In the genomic region with DNA sequence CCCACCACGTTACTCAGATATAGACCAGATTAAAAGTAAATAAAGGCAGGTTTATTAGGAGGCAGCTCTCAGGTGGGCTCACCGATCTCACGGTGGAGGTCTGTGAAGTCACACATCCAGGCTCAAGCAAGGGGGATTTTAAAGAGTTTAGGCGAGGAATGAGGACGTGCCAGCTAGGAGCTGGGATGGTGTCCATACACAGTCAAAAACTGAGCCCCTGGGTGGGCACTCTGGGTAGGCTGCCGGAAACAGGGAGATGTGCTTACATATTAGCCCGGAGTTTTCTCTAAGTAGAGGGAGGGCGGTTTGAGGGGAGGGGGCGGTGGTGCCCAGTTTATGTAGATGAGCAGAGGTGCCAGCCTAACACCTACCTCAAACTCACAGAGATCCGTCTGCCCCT, we compare ENCODE assay signal across 7 mouse cellular contexts. TPM values are rescaled to one million over a fixed set of nuclear protein-coding genes. Genes with fewer than 3 reads are reported as not detected.
DNase-seq lines count a peak whose midpoint lies in the region; ATAC-seq and TF ChIP-seq lines count a peak whose summit lies in the region.

No protein-coding gene starts in this region.

- H3K4me2 ChIP-seq in lung, embryonic 15.5 days, result peak overlapping the region; percentile 93
- peak overlapping the region; percentile 85 for H3K4me2 ChIP-seq in forebrain, embryonic 13.5 days
- H3K4me2 ChIP-seq in limb, embryonic 11.5 days (ENCODE audit: low read depth, severe bottlenecking), result peak overlapping the region; percentile 89

- H3K9ac ChIP-seq in lung, embryonic 15.5 days, result peak overlapping the region; percentile 83
- H3K9ac ChIP-seq in forebrain, embryonic 13.5 days, result peak overlapping the region; percentile 83
- no peak overlapping the region for H3K9ac ChIP-seq in limb, embryonic 11.5 days (ENCODE audit: low read length)

- TF ChIP-seq POLR2A in small intestine, adult 2 months (IDR thresholded peaks at IDR 0.05; ENCODE audit: low read depth, low read length), result no peak

- 35% methylated on average over 10 of the region's 10 CpGs for WGBS in lung, embryonic 15.5 days
- WGBS in forebrain, embryonic 13.5 days, result 62% methylated on average over 10 of the region's 10 CpGs
- WGBS in limb, embryonic 11.5 days, result 42% methylated on average over 10 of the region's 10 CpGs
- WGBS in small intestine, adult 2 months, result 31% methylated on average over 10 of the region's 10 CpGs

- no peak for ATAC-seq in lung, embryonic 15.5 days (ENCODE audit: borderline replicate concordance, extremely low read depth, low FRiP score, low TSS enrichment)
- peak; percentile 13 for ATAC-seq in forebrain, embryonic 13.5 days
- ATAC-seq in limb, embryonic 11.5 days (ENCODE audit: insufficient number of reproducible peaks, low FRiP score, low TSS enrichment, low read depth), result no peak

- H3K27ac ChIP-seq in lung, embryonic 15.5 days, result no peak overlapping the region
- no peak overlapping the region for H3K27ac ChIP-seq in forebrain, embryonic 13.5 days
- no peak overlapping the region for H3K27ac ChIP-seq in limb, embryonic 11.5 days (replicated peaks; ENCODE audit: low read depth, low read length)
- H3K27ac ChIP-seq in small intestine, adult 2 months (ENCODE audit: insufficient read depth, low read depth, low read length), result peak overlapping the region; percentile 65; the same call in 1 of the 2 replicates

- H3K27me3 ChIP-seq in lung, embryonic 15.5 days, result peaks cover 9% of the 10 kb centered on the region; the same call in 1 of the 2 replicates
- no peaks in the 10 kb centered on the region for H3K27me3 ChIP-seq in forebrain, embryonic 13.5 days
- H3K27me3 ChIP-seq in limb, embryonic 11.5 days (ENCODE audit: control insufficient read depth, insufficient read depth, low read length), result peaks cover 8% of the 10 kb centered on the region; the same call in 1 of the 2 replicates
- H3K27me3 ChIP-seq in small intestine, adult 2 months (ENCODE audit: control insufficient read depth, insufficient read depth, low read length), result no peaks in the 10 kb centered on the region

- peaks cover 24% of the 10 kb centered on the region; the same call in 1 of the 2 replicates for H3K4me1 ChIP-seq in lung, embryonic 15.5 days
- H3K4me1 ChIP-seq in forebrain, embryonic 13.5 days, result peaks cover 21% of the 10 kb centered on the region
- 0 out of 2 replicates have a peak, but pooled peaks cover 2% of the 10 kb centered on the region for H3K4me1 ChIP-seq in limb, embryonic 11.5 days (ENCODE audit: control insufficient read depth, insufficient read depth, low read length)
- peaks cover 3% of the 10 kb centered on the region for H3K4me1 ChIP-seq in small intestine, adult 2 months (ENCODE audit: control insufficient read depth, insufficient read depth, insufficient read length, low read length)

- H3K36me3 ChIP-seq in lung, embryonic 15.5 days, result no peaks in the 10 kb centered on the region
- no peaks in the 10 kb centered on the region for H3K36me3 ChIP-seq in forebrain, embryonic 13.5 days (ENCODE audit: poor library complexity, severe bottlenecking)
- H3K36me3 ChIP-seq in limb, embryonic 11.5 days (ENCODE audit: control insufficient read depth, insufficient read depth, low read length), result no peaks in the 10 kb centered on the region
- no peaks in the 10 kb centered on the region for H3K36me3 ChIP-seq in small intestine, adult 2 months (ENCODE audit: control insufficient read depth, insufficient read depth, low read length)

- no peak for TF ChIP-seq CTCF in small intestine, adult 2 months (IDR thresholded peaks at IDR 0.05; ENCODE audit: extremely low read depth, insufficient read length, insufficient replicate concordance, low read depth, low read length)

- DNase-seq in lung, postnatal 25 days (ENCODE audit: low spot score), result no peak
- no peak for DNase-seq in limb, embryonic 11.5 days (ENCODE audit: low spot score)
- DNase-seq in cerebellum, adult 11 months, result no peak
- DNase-seq in embryo, embryonic 9.5 days (ENCODE audit: extremely low spot score), result no peak

- H3K4me3 ChIP-seq in lung, embryonic 15.5 days, result peak overlapping the region; percentile 83
- peak overlapping the region; percentile 56 for H3K4me3 ChIP-seq in forebrain, embryonic 13.5 days
- H3K4me3 ChIP-seq in limb, embryonic 11.5 days (ENCODE audit: low read depth, low read length), result no peak overlapping the region; the same call in 1 of the 2 replicates
- H3K4me3 ChIP-seq in small intestine, adult 2 months (ENCODE audit: low read depth, low read length), result peak overlapping the region; percentile 75

- no peaks in the 10 kb centered on the region for H3K9me3 ChIP-seq in lung, embryonic 15.5 days
- no peaks in the 10 kb centered on the region for H3K9me3 ChIP-seq in forebrain, embryonic 13.5 days (replicated peaks)
- no peaks in the 10 kb centered on the region for H3K9me3 ChIP-seq in limb, embryonic 11.5 days (ENCODE audit: control insufficient read depth, low read length)

RNA-seq across cellular contexts. Expression of a gene that starts 0.8 kb away (rescaled TPM):
- polyA plus RNA-seq in lung, embryonic 15.5 days (2015; fragmentation: Nextera tagmentation; extraction: Ambion mirVana), result 13.0 and 14.0 TPM in 2 replicates
- 38.9 and 42.5 TPM in 2 replicates for polyA plus RNA-seq in forebrain, embryonic 13.5 days (2015; fragmentation: Nextera tagmentation; extraction: Ambion mirVana)
- polyA plus RNA-seq in limb, embryonic 11.5 days (2014; fragmentation: Nextera tagmentation; extraction: Ambion mirVana), result 3.5 and 4.5 TPM in 2 replicates
- 9.4 and 11.2 TPM in 2 replicates for polyA plus RNA-seq in small intestine, adult 2 months (2012; rRNA removed)

RNA-seq across cellular contexts. Expression of a gene that starts 48.0 kb away (rescaled TPM):
- polyA plus RNA-seq in lung, embryonic 15.5 days (2015; fragmentation: Nextera tagmentation; extraction: Ambion mirVana), result 0.14 and 0.25 TPM in 2 replicates
- 0.31 and 0.42 TPM in 2 replicates for polyA plus RNA-seq in forebrain, embryonic 13.5 days (2015; fragmentation: Nextera tagmentation; extraction: Ambion mirVana)
- polyA plus RNA-seq in limb, embryonic 11.5 days (2014; fragmentation: Nextera tagmentation; extraction: Ambion mirVana), result 0.14 TPM in 1 of 2 replicates, not detected in the other
- polyA plus RNA-seq in small intestine, adult 2 months (2012; rRNA removed), result 0.24 TPM in 1 of 2 replicates, not detected in the other
